31 mouse cellular contexts compared by ENCODE assay signal in genomic region chr4:114161149-114161548, GRCm38 (mm10). TPM values are rescaled to one million over a fixed set of nuclear protein-coding genes. Genes with fewer than 3 reads are reported as not detected.
"Had no signal": no experiment of that assay in that cellular context is flagged by ENCODE, and none has a peak within 500 bp of the region (broad histone marks: within the 10 kb centered on the region; RNA-seq: fewer than 3 reads in every experiment).

No protein-coding gene starts in this region.

- H3K9me3 ChIP-seq: heart, embryonic 10.5 days; heart, embryonic 15.5 days; intestine, embryonic 15.5 days; kidney, embryonic 15.5 days; limb, embryonic 13.5 days; limb, embryonic 15.5 days; liver, embryonic 12.5 days had no signal

- H3K4me2 ChIP-seq: heart, embryonic 13.5 days; heart, embryonic 15.5 days; hindbrain, embryonic 13.5 days; hindbrain, embryonic 15.5 days; intestine, embryonic 15.5 days; kidney, embryonic 15.5 days; limb, embryonic 13.5 days; limb, embryonic 15.5 days; liver, embryonic 12.5 days had no signal

- H3K36me3 ChIP-seq: heart, embryonic 10.5 days; heart, embryonic 13.5 days; heart, embryonic 15.5 days; hindbrain, embryonic 13.5 days; hindbrain, embryonic 15.5 days; intestine, embryonic 15.5 days; kidney, embryonic 15.5 days; limb, embryonic 13.5 days; limb, embryonic 15.5 days; liver, embryonic 12.5 days had no signal

- H3K27ac ChIP-seq: heart, embryonic 10.5 days; heart, embryonic 13.5 days; heart, embryonic 15.5 days; hindbrain, embryonic 13.5 days; hindbrain, embryonic 15.5 days; hindbrain, postnatal 0 days; intestine, embryonic 15.5 days; kidney, embryonic 15.5 days; kidney, postnatal 0 days; limb, embryonic 13.5 days; limb, embryonic 15.5 days; liver, embryonic 12.5 days; liver, embryonic 14.5 days had no signal

- H3K4me1 ChIP-seq: heart, embryonic 10.5 days; heart, embryonic 13.5 days; heart, embryonic 15.5 days; hindbrain, embryonic 13.5 days; hindbrain, embryonic 15.5 days; intestine, embryonic 15.5 days; kidney, embryonic 15.5 days; limb, embryonic 13.5 days; limb, embryonic 15.5 days; liver, embryonic 12.5 days had no signal

- DNase-seq: gastrocnemius, postnatal 14 days; gastrocnemius, postnatal 36 days; heart, adult 18-20 months; heart, postnatal 14 days; heart, postnatal 36 days; kidney, adult 11 months; kidney, adult 2 months; kidney, adult 9 months; kidney, postnatal 14 days; kidney, postnatal 36 days; layer of hippocampus, adult 9-11 months; layer of hippocampus, postnatal 36 days; left cerebral cortex, postnatal 4 days had no signal

- H3K4me3 ChIP-seq: heart, embryonic 10.5 days; heart, embryonic 13.5 days; heart, embryonic 15.5 days; hindbrain, embryonic 13.5 days; hindbrain, embryonic 15.5 days; intestine, embryonic 15.5 days; kidney, embryonic 15.5 days; limb, embryonic 13.5 days; limb, embryonic 15.5 days; liver, embryonic 12.5 days had no signal

- ATAC-seq: hindbrain, postnatal 0 days; intestine, embryonic 15.5 days; liver, embryonic 12.5 days had no signal

- H3K27me3 ChIP-seq: heart, embryonic 13.5 days; heart, embryonic 15.5 days; hindbrain, embryonic 13.5 days; hindbrain, embryonic 15.5 days; intestine, embryonic 15.5 days; kidney, embryonic 15.5 days; limb, embryonic 13.5 days; limb, embryonic 15.5 days; liver, embryonic 12.5 days had no signal

- H3K9ac ChIP-seq: heart, embryonic 13.5 days; heart, embryonic 15.5 days; hindbrain, embryonic 13.5 days; hindbrain, embryonic 15.5 days; intestine, embryonic 15.5 days; kidney, embryonic 15.5 days; limb, embryonic 13.5 days; limb, embryonic 15.5 days; liver, embryonic 12.5 days; liver, embryonic 14.5 days had no signal

RNA-seq across cellular contexts. Expression of gene Skint11, which starts 2.0 kb away (rescaled TPM):
- polyA plus RNA-seq: gonadal fat pad, adult 2 months; heart, embryonic 10.5 days; heart, embryonic 13.5 days; heart, embryonic 15.5 days; heart, postnatal 0 days; hindbrain, embryonic 11.5 days; hindbrain, embryonic 13.5 days; hindbrain, embryonic 15.5 days; hindbrain, postnatal 0 days; intestine, embryonic 15.5 days; kidney, adult 2 months; kidney, embryonic 15.5 days; kidney, postnatal 0 days; large intestine, adult 2 months; limb, embryonic 11.5 days; limb, embryonic 13.5 days; limb, embryonic 15.5 days; liver, embryonic 12.5 days; liver, embryonic 14.5 days had no signal
